Mouse (Mus musculus) liver, adult 2 months (tissue): ENCODE results near the gene Dnajc7.

ENCODE experiments used
- CTCF ChIP-seq: fragments of 200-500 bp; IDR thresholded peaks from 2 replicates; pipeline ENCODE4 v1.5.1; 2011; ENCODE audit warnings: low read depth, low read length, control low read depth
- POLR2A ChIP-seq: fragments of 200-500 bp; IDR thresholded peaks from 2 replicates; pipeline ENCODE4 v1.6.1; 2011; ENCODE audit warnings: low read length, control low read depth; ENCODE audit not compliant: insufficient read depth; ENCODE audit errors: extremely low read depth

DNA sequence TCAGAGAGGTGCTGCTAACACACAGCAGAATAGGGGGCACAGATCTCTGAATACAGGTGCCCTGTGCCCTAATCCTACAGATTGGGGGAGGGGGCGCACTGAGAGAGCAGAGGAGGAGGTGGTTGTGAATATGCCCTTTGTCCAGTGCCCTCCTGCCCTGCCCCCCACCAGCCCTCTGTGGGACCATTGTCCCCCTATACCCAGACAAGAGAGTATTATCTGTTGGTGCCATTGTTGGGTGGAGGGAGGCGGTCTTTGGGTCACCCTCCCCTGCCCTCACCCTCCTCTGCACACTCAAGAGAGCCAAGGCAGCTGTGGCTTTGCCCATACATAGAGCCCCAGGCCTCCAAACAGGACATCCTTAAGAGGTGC, 44.5 kb downstream of the Dnajc7 start:
- TF ChIP-seq CTCF, result no peak
- TF ChIP-seq POLR2A, result no peak
